Mouse (Mus musculus) lung, adult 2 months (tissue): Measurements from ENCODE around the gene Cyp3a13.
"Not testable (repeated sequence)": the region's sequence is repeated elsewhere in the genome, so short reads cannot be mapped to it uniquely, and the experiment has no call there.

ENCODE experiments used
- CTCF ChIP-seq: fragments of 200-500 bp; IDR thresholded peaks from 2 replicates; pipeline ENCODE4 v1.5.1; 2011; ENCODE audit warnings: mild to moderate bottlenecking, low read length, control low read depth; ENCODE audit not compliant: insufficient read depth
- POLR2A ChIP-seq: fragments of 200-500 bp; IDR thresholded peaks from 2 replicates; pipeline ENCODE4 v1.6.1; 2011; ENCODE audit warnings: low read depth, mild to moderate bottlenecking, control low read depth, low read length, borderline replicate concordance; ENCODE audit errors: extremely low read depth

DNA sequence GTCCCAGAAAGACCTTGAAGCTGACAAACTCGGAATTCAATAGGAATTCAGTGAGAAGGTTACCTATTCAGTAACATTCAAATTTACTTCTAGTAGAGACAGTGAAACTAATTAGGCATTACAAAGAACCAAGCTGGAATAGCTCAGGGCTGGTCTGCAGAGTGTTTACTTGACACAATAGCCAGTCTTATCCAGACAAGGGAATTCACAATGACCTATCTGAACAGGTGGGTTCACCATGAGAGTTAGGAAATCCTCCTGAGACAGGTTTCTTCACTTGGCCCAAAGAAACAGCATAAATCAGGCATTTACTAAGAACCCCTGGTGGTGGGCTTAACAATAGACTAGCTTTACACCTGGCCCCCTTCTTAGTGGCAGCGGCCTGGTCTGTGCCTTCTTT is 12.5 kb upstream of the Cyp3a13 start:
- TF ChIP-seq POLR2A, CTCF: not testable (repeated sequence)
